Mouse (Mus musculus): ENCODE data around the gene Dab1. TPM values are rescaled to one million over a fixed set of nuclear protein-coding genes. Genes with fewer than 3 reads are reported as not detected.

The Dab1 gene
- polyA plus RNA-seq, 1 experiment from 2014 or later: 123 TPM

DNA sequence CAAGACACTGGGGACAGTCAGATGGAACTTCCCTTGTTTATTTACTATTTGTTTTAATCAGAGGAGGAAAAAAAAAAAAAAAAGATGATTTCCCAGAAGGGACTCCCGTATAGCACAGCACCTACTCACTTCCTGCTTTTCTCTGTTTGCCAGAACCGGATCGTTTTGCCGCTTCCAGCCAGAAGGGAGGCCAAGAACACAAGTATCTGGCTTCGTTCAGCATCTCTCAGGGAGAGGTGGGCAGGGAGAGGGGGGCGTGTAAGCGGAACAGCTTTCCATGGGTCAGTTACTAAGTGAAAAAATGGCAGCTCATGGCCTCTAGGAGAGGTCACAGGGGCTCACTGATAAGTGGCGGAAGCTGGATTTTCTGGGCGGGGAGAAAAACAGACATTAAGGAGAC is 836.0 kb downstream of the Dab1 start:
- Histone ChIP-seq H3K4me2 (ENCODE audit: low read length) (no peak overlapping the region), H3K27me3 (ENCODE audit: control insufficient read depth, insufficient read depth, low read depth, low read length) (no peaks in the 10 kb centered on the region), H3K9me3 (replicated peaks; ENCODE audit: control insufficient read depth, low read length, poor library complexity, severe bottlenecking) (no peaks in the 10 kb centered on the region), H3K9ac (ENCODE audit: low read depth, low read length) (no peak overlapping the region), H3K4me1 (ENCODE audit: control insufficient read depth, insufficient read depth, low read length) (peaks cover 21% of the 10 kb centered on the region), H3K36me3 (ENCODE audit: control insufficient read depth, insufficient read depth, low read length) (no peaks in the 10 kb centered on the region), H3K4me3 (ENCODE audit: low read depth, low read length) (no peak overlapping the region), H3K27ac (ENCODE audit: low read length) (no peak overlapping the region)
- no peak for ATAC-seq
- WGBS: 67% methylated on average over 9 of the region's 9 CpGs

- H3K4me3 ChIP-seq (ENCODE audit: low read depth, low read length): no peak overlapping the region
- ATAC-seq: 0 out of 2 replicates have a peak, but pooled peaks have one; percentile 25
- no peak overlapping the region for H3K4me2 ChIP-seq (ENCODE audit: low read length)
- no peak overlapping the region for H3K9ac ChIP-seq (ENCODE audit: low read depth, low read length)
- H3K9me3 ChIP-seq (replicated peaks; ENCODE audit: control insufficient read depth, low read length, poor library complexity, severe bottlenecking): no peaks in the 10 kb centered on the region
- H3K27ac ChIP-seq (ENCODE audit: low read length): no peak overlapping the region
- 70% methylated on average over 3 of the region's 3 CpGs for WGBS
- H3K4me1 ChIP-seq (ENCODE audit: control insufficient read depth, insufficient read depth, low read length): peaks cover 21% of the 10 kb centered on the region
- no peaks in the 10 kb centered on the region for H3K27me3 ChIP-seq (ENCODE audit: control insufficient read depth, insufficient read depth, low read depth, low read length)
- no peaks in the 10 kb centered on the region for H3K36me3 ChIP-seq (ENCODE audit: control insufficient read depth, insufficient read depth, low read length)
Measured at GRCm38 (mm10) chr4:104455760-104456159, 836.6 kb downstream of the Dab1 start.

GRCm38 (mm10) chr4:104456173-104456873 is 837.2 kb downstream of the Dab1 start:
- Histone ChIP-seq H3K4me2 (ENCODE audit: low read length) (no peak overlapping the region), H3K27ac (ENCODE audit: low read length) (no peak overlapping the region), H3K9ac (ENCODE audit: low read depth, low read length) (no peak overlapping the region), H3K4me1 (ENCODE audit: control insufficient read depth, insufficient read depth, low read length) (peaks cover 20% of the 10 kb centered on the region), H3K27me3 (ENCODE audit: control insufficient read depth, insufficient read depth, low read depth, low read length) (no peaks in the 10 kb centered on the region), H3K4me3 (ENCODE audit: low read depth, low read length) (no peak overlapping the region), H3K36me3 (ENCODE audit: control insufficient read depth, insufficient read depth, low read length) (no peaks in the 10 kb centered on the region), H3K9me3 (replicated peaks; ENCODE audit: control insufficient read depth, low read length, poor library complexity, severe bottlenecking) (no peaks in the 10 kb centered on the region)
- 83% methylated on average over 7 of the region's 7 CpGs for WGBS
- ATAC-seq: no peak

DNA sequence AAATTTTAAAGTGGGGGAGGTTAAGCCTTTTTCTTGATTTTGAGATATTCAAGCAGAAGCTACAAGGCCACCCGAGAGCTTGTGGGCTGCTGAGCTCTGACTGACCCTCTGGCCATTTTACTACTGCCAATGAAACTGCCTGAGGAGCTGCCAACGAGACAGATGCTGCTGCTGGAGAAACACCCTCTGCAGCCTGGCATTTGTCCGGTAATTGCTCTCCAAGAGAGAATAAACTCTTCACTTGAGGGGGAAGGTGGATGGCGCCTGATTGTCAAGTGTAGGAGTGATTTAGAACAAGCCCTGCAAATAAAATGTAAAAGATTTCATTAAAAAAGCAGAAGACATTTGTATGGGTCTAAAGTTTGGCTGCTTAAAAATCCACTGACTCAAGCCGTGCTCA is 839.6 kb downstream of the Dab1 start:
- Histone ChIP-seq H3K27me3 (ENCODE audit: control insufficient read depth, insufficient read depth, low read depth, low read length) (no peaks in the 10 kb centered on the region), H3K9me3 (replicated peaks; ENCODE audit: control insufficient read depth, low read length, poor library complexity, severe bottlenecking) (no peaks in the 10 kb centered on the region), H3K4me2 (ENCODE audit: low read length) (no peak overlapping the region), H3K36me3 (ENCODE audit: control insufficient read depth, insufficient read depth, low read length) (no peaks in the 10 kb centered on the region), H3K4me3 (ENCODE audit: low read depth, low read length) (no peak overlapping the region), H3K9ac (ENCODE audit: low read depth, low read length) (no peak overlapping the region), H3K27ac (ENCODE audit: low read length) (no peak overlapping the region), H3K4me1 (ENCODE audit: control insufficient read depth, insufficient read depth, low read length) (peaks cover 9% of the 10 kb centered on the region)
- ATAC-seq: no peak
- 60% methylated on average over 5 of the region's 5 CpGs for WGBS

DNA sequence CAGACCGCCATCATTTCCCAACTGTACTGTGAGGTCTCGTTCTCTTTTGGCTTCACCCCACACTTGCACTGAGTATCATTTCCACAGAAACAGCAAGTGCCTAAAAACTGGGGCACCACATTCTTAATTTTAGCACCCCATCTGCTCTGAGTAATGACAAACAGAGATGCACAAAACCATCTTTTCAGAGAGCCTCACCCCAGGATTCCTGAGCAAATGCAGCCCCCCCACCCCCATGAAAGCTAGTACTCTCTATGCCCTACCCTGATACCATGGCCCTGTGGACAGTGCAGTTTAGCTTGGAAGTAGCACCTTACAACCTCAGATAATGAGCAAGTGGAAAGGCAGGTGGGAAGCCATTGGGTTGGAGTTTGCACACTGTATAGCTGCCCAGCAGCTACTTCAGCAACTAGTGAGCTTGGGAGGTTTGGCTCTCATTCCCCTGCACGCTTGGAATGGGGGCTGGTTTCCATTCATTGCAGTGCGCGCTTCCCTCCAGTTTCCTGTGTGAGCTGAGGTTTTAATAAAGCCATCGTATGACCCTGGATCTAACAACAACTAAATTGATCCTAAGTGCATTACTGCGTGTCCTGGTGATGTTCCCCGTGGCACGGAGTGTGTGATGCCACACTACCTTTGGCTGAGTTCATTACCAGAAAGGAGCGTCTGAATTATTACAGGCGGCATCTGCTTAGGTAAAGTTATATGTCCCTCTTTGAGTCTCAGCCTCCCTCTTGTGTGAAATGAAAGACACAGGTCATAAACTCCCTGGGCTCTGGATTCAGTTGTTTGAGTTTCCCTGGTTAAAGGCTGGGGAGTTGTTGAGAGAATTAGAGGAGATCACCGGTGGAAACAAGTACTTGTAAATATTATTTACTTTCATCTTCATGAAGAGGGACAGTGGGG is 842.2 kb downstream of the Dab1 start:
- no peaks in the 10 kb centered on the region for H3K27me3 ChIP-seq (ENCODE audit: control insufficient read depth, insufficient read depth, low read depth, low read length)
- WGBS: 82% methylated on average over 12 of the region's 12 CpGs
- no peak overlapping the region for H3K9ac ChIP-seq (ENCODE audit: low read depth, low read length)
- H3K4me1 ChIP-seq (ENCODE audit: control insufficient read depth, insufficient read depth, low read length): peaks cover 31% of the 10 kb centered on the region
- no peak overlapping the region for H3K4me3 ChIP-seq (ENCODE audit: low read depth, low read length)
- H3K4me2 ChIP-seq (ENCODE audit: low read length): no peak overlapping the region
- H3K27ac ChIP-seq (ENCODE audit: low read length): no peak overlapping the region
- no peaks in the 10 kb centered on the region for H3K9me3 ChIP-seq (replicated peaks; ENCODE audit: control insufficient read depth, low read length, poor library complexity, severe bottlenecking)
- no peak for ATAC-seq
- no peaks in the 10 kb centered on the region for H3K36me3 ChIP-seq (ENCODE audit: control insufficient read depth, insufficient read depth, low read length)

- H3K9ac ChIP-seq (ENCODE audit: low read depth, low read length): no peak overlapping the region
- WGBS: 86% methylated on average over 11 of the region's 11 CpGs
- peaks cover 31% of the 10 kb centered on the region for H3K4me1 ChIP-seq (ENCODE audit: control insufficient read depth, insufficient read depth, low read length)
- H3K9me3 ChIP-seq (replicated peaks; ENCODE audit: control insufficient read depth, low read length, poor library complexity, severe bottlenecking): no peaks in the 10 kb centered on the region
- no peak overlapping the region for H3K27ac ChIP-seq (ENCODE audit: low read length)
- ATAC-seq: no peak
- H3K4me2 ChIP-seq (ENCODE audit: low read length): no peak overlapping the region
- no peaks in the 10 kb centered on the region for H3K27me3 ChIP-seq (ENCODE audit: control insufficient read depth, insufficient read depth, low read depth, low read length)
- no peaks in the 10 kb centered on the region for H3K36me3 ChIP-seq (ENCODE audit: control insufficient read depth, insufficient read depth, low read length)
- no peak overlapping the region for H3K4me3 ChIP-seq (ENCODE audit: low read depth, low read length)
Measured at GRCm38 (mm10) chr4:104462932-104463780, 844.0 kb downstream of the Dab1 start.

- no peak for ATAC-seq
- no peak overlapping the region for H3K4me2 ChIP-seq (ENCODE audit: low read length)
- no peak overlapping the region for H3K4me3 ChIP-seq (ENCODE audit: low read depth, low read length)
- no peaks in the 10 kb centered on the region for H3K9me3 ChIP-seq (replicated peaks; ENCODE audit: control insufficient read depth, low read length, poor library complexity, severe bottlenecking)
- H3K4me1 ChIP-seq (ENCODE audit: control insufficient read depth, insufficient read depth, low read length): peaks cover 27% of the 10 kb centered on the region
- no peaks in the 10 kb centered on the region for H3K36me3 ChIP-seq (ENCODE audit: control insufficient read depth, insufficient read depth, low read length)
- H3K9ac ChIP-seq (ENCODE audit: low read depth, low read length): no peak overlapping the region
- 72% methylated on average over 7 of the region's 7 CpGs for WGBS
- H3K27me3 ChIP-seq (ENCODE audit: control insufficient read depth, insufficient read depth, low read depth, low read length): no peaks in the 10 kb centered on the region
- no peak overlapping the region for H3K27ac ChIP-seq (ENCODE audit: low read length)
Measured at GRCm38 (mm10) chr4:104463781-104464170, 844.6 kb downstream of the Dab1 start.

DNA sequence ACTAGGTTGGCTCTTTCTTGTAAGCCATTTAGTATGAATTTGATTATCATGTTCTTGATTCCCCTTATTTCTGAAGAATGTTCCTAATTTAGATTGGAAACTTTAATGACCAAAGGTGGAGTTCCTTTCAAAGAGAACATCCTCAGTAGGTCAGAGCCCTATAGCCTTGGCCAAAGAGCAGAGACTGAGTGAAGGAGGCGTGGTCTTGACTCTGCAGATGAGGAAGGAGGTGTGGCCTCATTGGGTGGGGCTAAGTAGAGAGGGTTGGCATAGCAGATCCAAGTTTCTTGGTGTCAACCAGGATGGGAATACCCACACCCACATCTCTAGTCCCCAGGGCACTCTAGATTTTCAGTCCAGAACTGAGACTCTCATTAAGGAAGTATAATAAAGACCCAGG is 846.4 kb downstream of the Dab1 start:
- WGBS: 81% methylated on average over 1 of the region's 1 CpGs
- no peak for ATAC-seq

More for the DNA sequence above, 846.4 kb downstream of the Dab1 start:
- Histone ChIP-seq H3K9me3 (replicated peaks; ENCODE audit: control insufficient read depth, low read length, poor library complexity, severe bottlenecking) (no peaks in the 10 kb centered on the region), H3K27ac (ENCODE audit: low read length) (no peak overlapping the region), H3K4me3 (ENCODE audit: low read depth, low read length) (no peak overlapping the region), H3K27me3 (ENCODE audit: control insufficient read depth, insufficient read depth, low read depth, low read length) (no peaks in the 10 kb centered on the region), H3K4me2 (ENCODE audit: low read length) (no peak overlapping the region), H3K9ac (ENCODE audit: low read depth, low read length) (no peak overlapping the region), H3K36me3 (ENCODE audit: control insufficient read depth, insufficient read depth, low read length) (no peaks in the 10 kb centered on the region), H3K4me1 (ENCODE audit: control insufficient read depth, insufficient read depth, low read length) (peaks cover 27% of the 10 kb centered on the region)
